In genomic region chr9:29864886-29865285, GRCm38 (mm10) we compare ENCODE assay signal across 9 mouse cellular contexts.
A peak's percentile ranks its signal among the peaks of the same experiment; 100 is the strongest.
DNase-seq lines count a peak whose midpoint lies in the region; ATAC-seq and TF ChIP-seq lines count a peak whose summit lies in the region.
"Had no signal": no experiment of that assay in that cellular context is flagged by ENCODE, and none has a peak within 500 bp of the region (broad histone marks: within the 10 kb centered on the region; RNA-seq: fewer than 3 reads in every experiment).

No protein-coding gene starts in this region.

- ATAC-seq in forebrain, embryonic 15.5 days (replicated peaks) = 0 out of 2 replicates have a peak, but pooled peaks have one; percentile 23
- peak; percentile 58; the same call in 1 of the 2 replicates for ATAC-seq in midbrain, postnatal 0 days (ENCODE audit: low FRiP score)

- no peaks in the 10 kb centered on the region for H3K9me3 ChIP-seq in forebrain, embryonic 15.5 days
- H3K9me3 ChIP-seq in midbrain, postnatal 0 days (ENCODE audit: low read length) = no peaks in the 10 kb centered on the region
- H3K9me3 ChIP-seq: embryonic facial prominence, embryonic 12.5 days had no signal

- no peak for TF ChIP-seq CTCF in cerebellum, adult 2 months (IDR thresholded peaks at IDR 0.05; ENCODE audit: borderline replicate concordance, insufficient read depth, low read depth, low read length)
- TF ChIP-seq CTCF in midbrain, postnatal 0 days (IDR thresholded peaks at IDR 0.05) = peak; percentile 64

- 0% methylated on average over 1 of the region's 1 CpGs for WGBS in cerebellum, adult 2 months
- 4% methylated on average over 1 of the region's 1 CpGs for WGBS in forebrain, embryonic 15.5 days
- 13% methylated on average over 1 of the region's 1 CpGs for WGBS in midbrain, postnatal 0 days

- no peak overlapping the region for H3K4me2 ChIP-seq in forebrain, embryonic 15.5 days (replicated peaks)
- H3K4me2 ChIP-seq in midbrain, postnatal 0 days (ENCODE audit: low read depth, low read length, poor library complexity, severe bottlenecking) = no peak overlapping the region
- H3K4me2 ChIP-seq: embryonic facial prominence, embryonic 12.5 days had no signal

- peak; percentile 54 for DNase-seq in left cerebral cortex, postnatal 4 days
- DNase-seq in left cerebral cortex, adult 11 months (ENCODE audit: low spot score) = no peak
- peak; percentile 68 to 80 for DNase-seq in cerebellum, adult 2 months
- peak; percentile 74 for DNase-seq in midbrain, postnatal 0 days (ENCODE audit: low spot score)
- DNase-seq in testis, postnatal 10 days (ENCODE audit: low spot score) = no peak
- no peak for DNase-seq in thymus, postnatal 10 days (ENCODE audit: low spot score in 2 of 2)
- no peak for DNase-seq in adrenal gland, postnatal 25 days

- no peaks in the 10 kb centered on the region for H3K36me3 ChIP-seq in forebrain, embryonic 15.5 days
- H3K36me3 ChIP-seq in midbrain, postnatal 0 days (ENCODE audit: insufficient read depth, low read length) = no peaks in the 10 kb centered on the region
- H3K36me3 ChIP-seq: embryonic facial prominence, embryonic 12.5 days had no signal

- H3K27ac ChIP-seq in cerebellum, adult 2 months (ENCODE audit: insufficient read depth, low read length) = no peak overlapping the region
- no peak overlapping the region; the same call in 1 of the 2 replicates for H3K27ac ChIP-seq in forebrain, embryonic 15.5 days (replicated peaks)
- H3K27ac ChIP-seq in midbrain, postnatal 0 days (ENCODE audit: low read depth, low read length) = no peak overlapping the region
- H3K27ac ChIP-seq: embryonic facial prominence, embryonic 12.5 days had no signal

- TF ChIP-seq POLR2A in cerebellum, adult 2 months (IDR thresholded peaks at IDR 0.05; ENCODE audit: borderline replicate concordance, insufficient read depth, low read length) = no peak

- no peak overlapping the region for H3K4me3 ChIP-seq in cerebellum, adult 2 months (replicated peaks; ENCODE audit: insufficient read depth, low read depth, low read length)
- H3K4me3 ChIP-seq in forebrain, embryonic 15.5 days = no peak overlapping the region
- no peak overlapping the region for H3K4me3 ChIP-seq in midbrain, postnatal 0 days (ENCODE audit: low read depth, low read length)
- H3K4me3 ChIP-seq: embryonic facial prominence, embryonic 12.5 days had no signal

- no peak overlapping the region for H3K9ac ChIP-seq in forebrain, embryonic 15.5 days (replicated peaks)
- no peak overlapping the region for H3K9ac ChIP-seq in midbrain, postnatal 0 days (replicated peaks; ENCODE audit: low read length, poor library complexity, severe bottlenecking)
- H3K9ac ChIP-seq: embryonic facial prominence, embryonic 12.5 days had no signal

- H3K27me3 ChIP-seq in cerebellum, adult 2 months (ENCODE audit: control insufficient read depth, insufficient read depth, low read length) = no peaks in the 10 kb centered on the region
- H3K27me3 ChIP-seq in forebrain, embryonic 15.5 days = no peaks in the 10 kb centered on the region
- no peaks in the 10 kb centered on the region for H3K27me3 ChIP-seq in midbrain, postnatal 0 days (ENCODE audit: insufficient read depth, low read length)
- H3K27me3 ChIP-seq: embryonic facial prominence, embryonic 12.5 days had no signal

- intact Hi-C loops in left cerebral cortex, postnatal 4 days (cut with DNase I) = no loop called here

- peaks cover 9% of the 10 kb centered on the region for H3K4me1 ChIP-seq in cerebellum, adult 2 months (ENCODE audit: control insufficient read depth, insufficient read depth, low read length)
- H3K4me1 ChIP-seq in forebrain, embryonic 15.5 days = peaks cover 40% of the 10 kb centered on the region
- 0 out of 2 replicates have a peak, but pooled peaks cover 2% of the 10 kb centered on the region for H3K4me1 ChIP-seq in midbrain, postnatal 0 days (ENCODE audit: insufficient read depth, low read length)

Comparison
In these comparisons a context has a peak if more than half of its experiments do, and no peak if none do; other contexts are left out.
1. DNase-seq: peak in left cerebral cortex, postnatal 4 days (single experiment), cerebellum, adult 2 months (2 of 2) and midbrain, postnatal 0 days (single experiment); none in left cerebral cortex, adult 11 months (single experiment), testis, postnatal 10 days (single experiment), thymus, postnatal 10 days (0 of 2) and adrenal gland, postnatal 25 days (single experiment).